Mouse (Mus musculus): ENCODE results near the gene Esam.

Gene Esam

DNA sequence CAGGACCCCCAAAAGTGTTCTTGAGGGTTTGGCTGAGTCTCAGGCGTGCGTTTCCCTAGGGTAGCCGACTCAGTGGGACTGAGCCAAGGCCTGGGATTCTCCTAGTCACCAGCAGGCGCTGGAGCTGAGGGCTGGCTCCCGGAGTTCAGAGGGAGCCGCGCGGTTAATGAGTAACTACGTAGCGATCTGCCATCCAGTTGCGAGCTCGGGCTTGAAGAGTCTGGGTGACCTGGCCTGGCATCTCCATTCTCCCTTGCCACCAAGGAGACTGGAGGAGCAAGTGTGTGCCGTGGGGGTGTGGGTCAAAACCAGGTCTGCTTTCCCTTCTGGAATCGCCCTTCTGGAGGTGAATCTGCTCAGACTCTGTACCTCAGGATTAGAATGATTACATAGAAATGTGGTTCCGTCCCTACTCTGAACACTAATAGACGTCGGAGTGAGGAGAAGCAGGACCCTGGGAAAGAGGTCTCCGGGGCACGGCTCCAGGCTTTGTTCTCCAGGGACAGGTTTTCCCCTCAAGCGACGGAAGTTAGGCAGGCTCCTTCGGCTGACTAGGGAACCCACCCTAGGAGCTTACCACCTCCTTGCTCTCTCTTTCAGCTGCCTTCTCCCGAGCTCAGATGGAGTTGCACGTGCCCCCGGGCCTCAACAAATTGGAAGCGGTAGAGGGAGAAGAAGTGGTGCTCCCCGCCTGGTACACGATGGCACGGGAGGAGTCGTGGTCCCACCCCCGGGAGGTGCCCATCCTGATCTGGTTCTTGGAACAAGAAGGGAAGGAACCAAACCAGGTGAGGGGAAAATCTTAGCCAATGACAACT is 3.2 kb downstream of the Esam start:
- DNase-seq: peak; percentile 58

DNA sequence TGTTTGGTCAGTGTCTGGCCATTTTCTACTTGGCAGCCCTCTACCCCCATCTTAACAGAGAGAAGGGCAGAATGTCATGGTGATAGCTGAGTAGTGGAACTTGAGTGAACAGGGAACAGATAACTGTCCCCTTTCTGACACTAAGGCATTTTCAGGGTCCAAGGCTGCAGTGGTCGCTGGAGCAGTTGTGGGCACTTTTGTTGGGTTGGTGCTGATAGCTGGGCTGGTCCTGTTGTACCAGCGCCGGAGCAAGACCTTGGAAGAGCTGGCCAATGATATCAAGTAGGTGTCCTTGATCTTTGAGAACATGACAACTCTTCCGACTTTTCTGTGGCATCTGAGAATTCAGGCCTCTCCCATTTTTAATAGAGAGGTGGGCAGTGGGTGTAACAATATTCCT is 9.0 kb downstream of the Esam start:
- DNase-seq: no peak

DNA sequence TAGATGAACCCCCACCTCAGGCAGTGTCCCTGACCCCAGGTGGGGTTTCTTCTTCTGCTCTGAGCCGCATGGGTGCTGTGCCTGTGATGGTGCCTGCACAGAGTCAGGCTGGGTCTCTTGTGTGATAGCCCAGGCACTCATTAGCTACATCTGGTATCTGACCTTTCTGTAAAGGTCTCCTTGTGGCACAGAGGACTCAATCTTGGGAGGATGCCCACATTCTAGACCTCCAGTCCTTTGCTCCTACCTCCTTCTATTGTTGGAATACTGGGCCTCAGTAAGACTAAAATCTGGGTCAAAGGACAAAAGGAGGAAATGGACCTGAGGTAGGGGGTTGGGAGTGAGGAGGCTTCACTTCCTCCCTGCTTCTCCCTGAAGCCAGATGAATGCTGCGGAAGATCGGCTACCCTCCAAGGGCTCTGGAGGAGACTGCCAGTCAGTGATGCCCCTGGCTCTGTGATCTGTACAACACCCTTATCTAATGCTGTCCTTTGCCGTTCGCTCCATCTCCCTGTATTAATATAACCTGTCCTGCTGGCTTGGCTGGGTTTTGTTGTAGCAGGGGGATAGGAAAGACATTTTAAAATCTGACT is 9.9 kb downstream of the Esam start:
- no peak for DNase-seq

DNA sequence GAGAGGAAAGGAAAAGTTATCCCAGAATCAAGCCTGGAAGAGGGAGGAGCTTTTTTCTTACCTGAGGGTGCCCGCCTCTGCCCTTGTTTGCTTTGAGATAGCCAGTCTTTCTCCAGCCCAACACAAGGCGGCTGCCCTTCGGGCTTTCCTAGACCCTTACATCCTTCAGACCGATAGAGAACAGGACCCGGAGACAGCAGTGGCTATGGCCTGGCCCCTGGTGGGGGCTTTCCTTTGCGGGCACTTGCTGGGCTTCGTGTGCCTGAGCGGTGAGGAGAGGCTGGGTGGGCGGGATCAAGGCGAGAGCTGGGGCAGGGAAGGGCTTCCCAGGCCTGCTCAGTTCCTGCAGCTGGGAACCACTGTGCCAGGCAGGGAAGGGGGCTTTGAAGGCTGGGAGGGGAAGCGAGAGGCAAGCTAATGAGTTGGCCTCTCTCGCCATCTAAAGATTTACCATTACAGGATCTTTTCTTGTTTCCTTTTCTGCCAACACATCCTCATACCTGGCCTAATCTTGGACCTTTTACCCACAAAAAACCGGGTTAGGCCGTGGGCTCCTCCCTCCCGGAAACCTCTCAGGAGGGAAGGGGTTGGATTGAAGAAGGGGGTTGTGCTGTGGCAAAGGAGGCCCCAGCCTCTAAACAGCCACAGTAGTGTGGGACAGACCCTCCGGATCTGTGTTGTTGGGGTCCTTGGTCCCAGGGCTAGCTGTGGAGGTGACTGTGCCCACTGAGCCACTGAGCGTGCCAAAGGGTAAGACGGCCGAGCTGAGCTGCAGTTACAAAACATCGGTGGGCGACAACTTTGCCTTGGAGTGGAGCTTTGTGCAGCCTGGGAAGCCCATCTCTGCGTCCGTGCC is 11.5 kb downstream of the Esam start, which contains the start of gene Vsig2:
Vsig2 (plus strand) TSS at position 86 of the 856 bp plus-strand sequence.
- no peak for DNase-seq

- DNase-seq: no peak
Observed at GRCm38 (mm10) chr9:37540226-37540625, 12.3 kb downstream of the Esam start.

DNA sequence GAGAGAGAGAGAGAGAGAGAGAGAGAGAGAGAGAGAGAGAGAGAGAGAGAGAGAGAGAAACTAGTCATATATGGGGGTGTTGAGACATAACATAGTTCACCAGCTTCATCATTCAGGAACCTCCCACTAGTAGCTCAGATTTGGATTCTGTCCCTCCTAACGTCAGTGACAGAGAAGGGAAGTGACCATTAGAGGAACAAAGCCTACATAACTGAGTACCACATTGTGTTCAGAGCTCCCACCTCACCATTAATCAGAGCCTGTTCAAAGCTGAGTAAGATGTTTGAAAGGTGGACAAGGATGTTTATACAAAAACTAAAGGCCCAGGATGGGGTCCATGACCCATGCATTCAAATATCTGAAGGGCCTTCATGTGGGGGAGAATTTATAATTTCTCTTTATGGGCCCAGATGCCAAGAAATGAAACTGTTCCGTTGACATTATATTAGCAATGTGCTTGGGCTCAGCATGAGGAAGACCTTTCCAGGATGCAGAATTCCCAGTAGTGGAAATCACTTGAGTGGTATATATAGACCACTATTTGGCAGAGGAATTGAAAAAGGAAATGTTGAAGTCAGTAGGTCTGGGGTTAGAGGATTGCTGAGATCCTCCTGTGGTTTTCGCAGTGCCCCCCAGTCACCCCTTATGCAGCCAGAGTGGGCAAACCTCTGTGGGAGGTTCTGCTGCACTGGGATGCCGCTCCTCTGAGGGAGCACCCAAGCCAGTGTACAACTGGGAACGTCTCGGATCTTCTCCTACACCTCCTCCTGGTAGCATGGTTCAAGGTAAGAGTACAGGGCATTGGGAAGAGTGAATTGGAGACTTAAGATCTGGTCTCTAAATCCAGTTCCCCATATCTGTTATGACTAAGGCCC is 13.1 kb downstream of the Esam start:
- no peak for DNase-seq

DNA sequence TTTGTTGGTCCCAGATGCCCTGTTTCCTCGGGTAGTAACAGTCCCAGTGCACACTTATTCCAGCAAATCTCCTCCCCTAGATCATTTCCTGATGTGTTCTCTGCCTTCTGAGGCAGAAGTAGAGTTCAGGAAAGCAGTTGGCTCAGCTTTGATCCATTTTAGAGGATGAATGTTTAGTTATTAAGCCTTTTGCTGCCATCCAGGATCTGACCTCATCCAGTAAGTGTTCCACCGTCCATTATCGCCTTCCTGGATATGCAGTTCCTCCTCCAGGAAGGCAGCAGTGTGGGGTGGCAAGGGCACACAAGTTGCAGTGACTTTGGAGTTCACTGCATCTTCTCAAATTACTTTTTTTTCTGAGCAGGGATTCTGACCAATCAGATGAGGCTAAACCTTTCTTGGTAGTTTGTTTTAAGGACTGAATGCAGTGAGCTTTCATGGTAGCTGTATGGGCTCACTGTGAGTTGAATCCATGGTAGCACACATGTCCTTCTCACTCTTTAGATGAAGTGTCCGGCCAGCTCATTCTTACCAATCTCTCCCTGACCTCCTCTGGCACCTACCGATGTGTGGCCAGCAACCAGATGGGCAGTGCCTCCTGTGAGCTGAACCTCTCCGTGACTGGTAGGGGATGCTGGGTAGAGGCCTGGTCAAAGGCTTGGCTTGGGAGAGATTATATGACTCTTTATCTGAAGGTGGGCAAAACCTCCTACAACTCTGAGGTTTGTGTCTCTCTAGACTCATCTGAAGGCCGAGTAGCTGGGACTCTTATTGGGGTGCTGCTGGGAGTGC is 14.2 kb downstream of the Esam start:
- DNase-seq: no peak

GRCm38 (mm10) chr9:37543869-37544440 is 16.1 kb downstream of the Esam start:
- no peak for DNase-seq

GRCm38 (mm10) chr9:37544447-37545165 is 16.7 kb downstream of the Esam start:
- peak; percentile 53 for DNase-seq

GRCm38 (mm10) chr9:37545166-37545610 is 17.3 kb downstream of the Esam start:
- DNase-seq: no peak

DNA sequence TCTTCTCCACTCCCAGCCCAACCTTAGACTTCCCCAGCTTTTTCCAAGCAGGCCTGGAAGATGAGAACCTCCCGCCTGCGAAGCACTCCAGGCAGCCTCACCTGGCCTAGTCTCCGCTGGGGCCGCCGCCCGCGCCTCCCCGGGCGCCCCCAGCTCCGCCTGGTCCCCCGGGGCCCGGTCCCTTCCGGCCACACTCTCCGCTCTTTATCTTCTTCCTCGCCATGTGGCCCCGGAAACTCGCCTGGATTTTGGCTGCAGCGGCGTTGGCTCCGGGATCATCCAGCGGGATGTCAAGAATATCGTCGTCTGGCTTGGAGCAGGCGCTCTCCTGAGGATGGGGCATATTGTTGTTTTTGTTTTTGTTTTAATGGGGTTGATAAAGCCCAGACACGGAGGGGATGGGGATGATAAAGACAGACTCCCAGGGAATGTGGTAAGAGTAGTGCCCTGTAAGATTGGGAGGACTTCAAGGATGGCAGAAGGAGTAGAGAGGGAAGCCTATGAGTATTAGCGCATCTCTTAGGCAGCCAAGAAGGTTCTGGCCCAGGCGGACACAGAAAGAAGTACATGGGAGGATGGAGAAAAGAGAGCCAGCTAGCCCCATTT is 18.1 kb downstream of the Esam start:
- no peak for DNase-seq

- DNase-seq: no peak
Observed at GRCm38 (mm10) chr9:37546889-37547288, 19.0 kb downstream of the Esam start.

DNA sequence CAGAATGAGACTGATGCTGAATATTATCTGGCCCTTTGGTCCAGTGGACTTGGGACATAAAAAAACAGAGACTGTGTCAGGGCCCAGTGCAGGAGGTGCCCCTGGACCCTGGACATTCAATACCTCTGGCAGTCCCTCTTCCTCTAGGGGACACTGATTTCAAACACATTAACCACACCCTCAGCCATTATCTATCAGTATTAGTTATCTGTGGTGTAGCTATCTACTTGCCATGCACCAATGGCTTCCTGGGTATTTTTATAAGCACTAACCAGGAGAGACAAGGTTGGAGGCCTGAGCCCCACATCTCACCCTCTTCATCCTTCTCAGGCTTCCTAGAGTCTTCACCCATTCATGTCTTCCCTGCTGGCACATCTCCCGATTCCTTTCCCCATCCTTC is 22.6 kb downstream of the Esam start:
- no peak for DNase-seq

GRCm38 (mm10) chr9:37551751-37552531 is 24.1 kb downstream of the Esam start:
- no peak for DNase-seq

DNA sequence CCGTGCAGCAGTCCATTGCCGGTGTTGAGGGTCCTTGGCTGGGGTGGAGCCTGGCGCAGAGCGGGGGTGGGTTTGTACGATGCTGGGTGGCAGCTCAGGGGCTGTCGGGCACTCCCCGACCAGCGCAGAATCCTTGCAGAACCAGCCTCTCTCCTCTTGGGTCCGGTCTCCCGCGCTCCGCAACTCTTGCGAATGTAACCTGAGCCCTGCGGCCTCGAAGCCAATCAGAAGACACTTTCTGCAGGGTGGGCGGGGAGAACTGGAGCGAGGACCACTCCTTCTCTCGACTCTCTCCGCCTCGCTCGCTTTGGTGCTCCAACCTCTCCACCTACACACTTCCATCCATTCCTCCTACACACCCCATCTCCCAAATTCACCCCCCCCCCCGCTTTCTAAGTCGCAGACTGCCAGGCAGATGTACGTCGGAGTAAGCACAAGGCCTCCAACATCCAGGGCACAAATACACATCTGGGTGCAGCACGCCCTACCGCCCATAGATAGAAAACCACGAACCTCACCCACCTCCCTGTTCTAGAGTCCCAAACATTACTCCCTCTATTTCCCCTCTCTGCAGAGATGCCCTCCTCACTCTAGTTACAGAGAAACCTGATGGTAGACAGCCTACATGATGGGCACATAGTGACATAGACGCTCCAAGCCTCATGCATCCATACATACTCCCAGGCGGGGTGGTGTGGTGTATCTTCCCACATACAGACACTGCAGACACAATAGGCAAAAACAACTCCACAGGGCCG is 24.8 kb downstream of the Esam start, which contains the start of gene Nrgn:
Nrgn (minus strand) TSS at position 369 of the 758 bp plus-strand sequence.
- no peak for DNase-seq

DNA sequence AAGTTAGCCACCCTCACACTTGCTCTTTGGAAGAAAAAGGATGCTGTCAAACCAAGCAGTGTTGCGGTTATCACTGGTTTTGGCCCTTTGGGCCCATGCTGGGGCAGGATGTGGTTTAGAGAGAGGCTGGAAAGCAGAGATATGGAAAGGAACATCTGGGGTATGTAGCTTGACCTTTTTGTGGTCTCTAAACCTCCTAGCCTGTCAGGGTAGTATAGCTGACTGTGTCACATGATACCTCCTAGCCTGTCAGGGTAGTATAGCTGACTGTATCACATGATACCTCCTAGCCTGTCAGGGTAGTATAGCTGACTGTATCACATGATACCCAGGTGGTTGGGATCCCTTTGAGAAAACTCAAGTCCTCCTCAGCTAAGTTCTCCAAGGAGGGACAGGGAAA is 26.4 kb downstream of the Esam start:
- no peak for DNase-seq

DNA sequence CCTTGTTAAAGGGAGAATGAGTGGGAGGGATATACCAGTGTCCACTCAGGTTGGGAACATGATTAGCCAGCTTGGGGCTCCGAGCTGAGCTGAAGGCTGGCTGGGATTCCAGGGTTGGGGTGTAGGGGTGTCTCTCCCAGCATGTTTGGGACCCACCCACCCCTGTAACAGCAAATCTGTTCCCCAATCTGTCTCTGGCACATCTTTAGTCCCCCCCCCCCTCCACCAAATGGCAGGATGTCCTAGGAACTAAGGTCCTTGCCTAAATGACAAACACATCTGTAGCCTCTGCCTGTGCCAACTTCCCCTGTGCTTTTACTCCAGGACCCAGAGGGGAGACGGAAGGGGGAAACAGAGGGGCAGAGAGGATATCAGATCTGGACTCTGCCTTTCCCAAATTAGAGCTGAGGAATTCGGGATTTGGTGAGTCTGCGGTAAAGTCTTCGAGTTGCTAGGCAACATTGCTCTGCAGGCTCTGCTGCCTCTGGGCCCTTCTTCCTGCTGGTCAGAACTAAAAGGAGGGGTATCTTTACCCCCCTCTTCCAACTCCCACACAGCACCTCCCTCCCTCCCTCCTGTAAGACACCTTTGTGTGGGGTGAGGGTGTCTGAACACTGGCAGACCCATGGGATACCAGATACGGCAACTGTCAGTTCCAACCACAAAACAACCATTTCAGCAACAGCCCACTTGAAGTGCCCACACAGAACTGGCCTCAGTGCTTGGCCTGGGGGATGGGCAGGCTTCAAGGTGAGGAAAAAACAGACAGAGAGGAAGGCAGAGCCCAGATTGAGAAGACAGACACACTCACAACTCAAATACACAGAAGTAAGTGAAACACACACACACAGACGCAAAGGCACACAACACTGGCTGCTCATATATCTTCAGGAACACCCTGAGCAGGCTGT is 27.2 kb downstream of the Esam start, which contains the start of gene Siae:
Siae (plus strand) TSS at position 861 of the 911 bp plus-strand sequence.
- DNase-seq: no peak
